Mouse (Mus musculus) lung, embryonic 15.5 days (tissue): Measurements from ENCODE around the gene Slc1a1. TPM values are rescaled to one million over a fixed set of nuclear protein-coding genes. Genes with fewer than 3 reads are reported as not detected.

Source experiments
- ATAC-seq: fragments of 200-750 bp; cut with Nextera tagmentation; 2 replicates; pipeline ENCODE4 v1.8.0; 2017; ENCODE audit warnings: moderate number of reproducible peaks, borderline replicate concordance; ENCODE audit not compliant: low FRiP score, low TSS enrichment; ENCODE audit errors: extremely low read depth
- H3K27ac ChIP-seq: fragments of 300-500 bp; sonication (generic); 2 replicates; pipeline ENCODE4 v1.5.1; 2015; ENCODE audit warnings: moderate library complexity, mild to moderate bottlenecking, inconsistent platforms
- H3K27me3 ChIP-seq: fragments of 300-500 bp; sonication (generic); 2 replicates; pipeline ENCODE4 v1.6.1; 2015; ENCODE audit warnings: inconsistent platforms
- H3K36me3 ChIP-seq: fragments of 300-500 bp; sonication (generic); 2 replicates; pipeline ENCODE4 v1.6.1; 2015; ENCODE audit warnings: inconsistent platforms
- H3K4me1 ChIP-seq: fragments of 300-500 bp; sonication (generic); 2 replicates; pipeline ENCODE4 v1.6.1; 2015; ENCODE audit warnings: inconsistent platforms
- H3K4me2 ChIP-seq: fragments of 300-500 bp; sonication (generic); 2 replicates; pipeline ENCODE4 v1.6.1; 2015; ENCODE audit warnings: inconsistent platforms, mild to moderate bottlenecking, moderate library complexity
- H3K4me3 ChIP-seq: fragments of 300-500 bp; sonication (generic); 2 replicates; pipeline ENCODE4 v1.5.1; 2015; ENCODE audit warnings: mild to moderate bottlenecking, inconsistent platforms
- H3K9ac ChIP-seq: fragments of 300-500 bp; sonication (generic); 2 replicates; pipeline ENCODE4 v1.6.1; 2015; ENCODE audit warnings: inconsistent platforms
- H3K9me3 ChIP-seq: fragments of 300-500 bp; sonication (generic); 2 replicates; pipeline ENCODE4 v1.6.1; 2016; ENCODE audit warnings: inconsistent platforms
- WGBS: fragments of 180-500 bp; shearing (Covaris S2); methylation state at CpG from one replicate; pipeline ENCODE4 v1.1.7; 2015; 5-methylcytosine and 5-hydroxymethylcytosine counted together
- polyA plus RNA-seq: library from polyadenylated mRNA; unstranded; fragments of >200 nt; fragmentation: Nextera tagmentation; extraction: Ambion mirVana; gene quantifications from 2 replicates; pipeline ENCODE4 v1.2.1, GENCODE M21; 2015

The Slc1a1 gene
- polyA plus RNA-seq, 1 experiment from 2014 or later: 5.1 TPM

DNA sequence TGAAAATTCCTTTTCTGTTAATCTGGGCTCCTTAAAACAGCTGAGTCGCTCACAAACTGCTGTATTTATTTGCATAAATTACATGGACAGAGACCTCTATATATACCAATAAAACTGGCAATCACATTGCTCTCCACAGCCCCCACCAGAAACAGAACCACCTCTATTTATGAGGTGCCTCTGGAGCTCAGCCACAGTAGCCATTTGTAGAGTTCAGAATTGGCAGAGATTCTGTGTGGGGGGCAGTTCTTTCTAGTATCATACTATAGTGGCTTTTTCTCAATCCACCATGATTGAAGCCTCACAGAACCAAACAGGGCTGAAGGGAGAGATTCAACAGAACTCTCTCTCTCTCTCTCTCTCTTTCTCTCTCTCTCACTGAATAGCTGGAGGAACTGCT, 61.8 kb downstream of the Slc1a1 start:
- Histone ChIP-seq H3K27ac (no peak overlapping the region), H3K9me3 (no peaks in the 10 kb centered on the region), H3K4me1 (no peaks in the 10 kb centered on the region), H3K27me3 (no peaks in the 10 kb centered on the region), H3K36me3 (no peaks in the 10 kb centered on the region), H3K9ac (no peak overlapping the region), H3K4me3 (no peak overlapping the region), H3K4me2 (no peak overlapping the region)
- WGBS: 50% methylated on average over 1 of the region's 1 CpGs
- ATAC-seq: no peak; the same call in 1 of the 2 replicates

DNA sequence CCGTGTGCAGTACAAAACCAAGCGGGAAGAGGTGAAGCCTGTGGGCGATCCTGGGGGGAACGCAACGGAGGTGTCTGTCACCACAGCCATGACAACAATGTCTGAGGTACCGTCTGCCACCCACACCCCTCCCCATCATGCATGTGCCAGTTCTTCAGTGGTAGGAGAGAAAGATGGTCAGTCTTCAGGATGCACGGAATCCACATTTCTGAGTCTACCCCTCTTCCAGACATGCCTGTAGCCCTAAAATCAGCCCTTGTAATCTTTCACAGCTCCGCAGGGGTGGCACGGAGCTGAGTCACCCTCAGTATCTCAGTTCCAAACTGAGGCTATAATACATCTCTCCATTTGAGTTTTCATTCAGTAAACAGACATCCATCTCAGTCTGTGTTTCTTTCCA, 62.6 kb downstream of the Slc1a1 start:
- H3K9me3 ChIP-seq: no peaks in the 10 kb centered on the region
- no peak overlapping the region for H3K27ac ChIP-seq
- no peak overlapping the region for H3K4me2 ChIP-seq
- no peak for ATAC-seq
- no peak overlapping the region for H3K4me3 ChIP-seq
- H3K4me1 ChIP-seq: no peaks in the 10 kb centered on the region
- H3K36me3 ChIP-seq: no peaks in the 10 kb centered on the region
- no peaks in the 10 kb centered on the region for H3K27me3 ChIP-seq
- H3K9ac ChIP-seq: no peak overlapping the region
- WGBS: 73% methylated on average over 9 of the region's 9 CpGs

DNA sequence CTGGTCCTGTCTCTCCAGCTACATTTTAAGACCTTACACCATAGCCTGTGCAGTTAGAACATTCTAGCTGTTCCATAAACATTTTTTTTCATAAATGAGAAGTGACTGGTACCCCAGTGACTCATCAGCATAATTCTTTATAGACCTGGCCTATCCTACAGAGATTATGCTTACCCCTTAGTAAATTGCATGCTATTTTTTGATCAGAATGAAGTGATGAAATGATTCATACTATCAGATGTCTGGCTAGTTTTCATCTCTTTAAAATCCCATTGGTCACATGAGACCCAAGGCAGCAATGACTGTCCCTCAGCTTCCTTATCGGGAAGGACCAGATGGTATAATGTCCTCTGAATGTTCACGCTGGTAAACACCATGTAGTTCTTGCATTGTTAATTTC, 65.9 kb downstream of the Slc1a1 start:
- Histone ChIP-seq H3K4me1 (0 out of 2 replicates have a peak, but pooled peaks cover 11% of the 10 kb centered on the region), H3K4me2 (no peak overlapping the region), H3K27ac (no peak overlapping the region), H3K27me3 (no peaks in the 10 kb centered on the region), H3K4me3 (no peak overlapping the region), H3K9ac (no peak overlapping the region), H3K36me3 (no peaks in the 10 kb centered on the region), H3K9me3 (no peaks in the 10 kb centered on the region)
- 94% methylated on average over 2 of the region's 2 CpGs for WGBS
- ATAC-seq: no peak

DNA sequence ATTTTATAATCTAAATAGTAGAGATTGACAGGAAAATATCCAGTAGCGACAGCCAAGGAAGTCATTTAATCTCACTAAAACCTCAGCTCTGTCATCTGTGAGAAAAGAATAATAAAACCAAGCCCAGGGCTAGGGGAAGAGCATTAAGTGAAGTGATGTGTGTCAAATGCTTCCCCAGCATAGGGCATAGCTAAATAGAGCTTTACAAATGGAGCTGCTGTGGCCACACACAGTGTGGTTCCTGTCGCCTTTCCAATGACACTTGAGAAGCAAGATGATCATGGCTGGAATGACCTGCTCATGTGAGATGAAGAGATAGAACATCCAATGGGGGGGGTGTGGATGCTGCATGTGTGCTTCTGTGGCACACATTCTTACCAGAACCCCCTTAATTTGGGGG, 67.3 kb downstream of the Slc1a1 start:
- 73% methylated on average over 2 of the region's 2 CpGs for WGBS
- no peak for ATAC-seq
- H3K36me3 ChIP-seq: no peaks in the 10 kb centered on the region

DNA sequence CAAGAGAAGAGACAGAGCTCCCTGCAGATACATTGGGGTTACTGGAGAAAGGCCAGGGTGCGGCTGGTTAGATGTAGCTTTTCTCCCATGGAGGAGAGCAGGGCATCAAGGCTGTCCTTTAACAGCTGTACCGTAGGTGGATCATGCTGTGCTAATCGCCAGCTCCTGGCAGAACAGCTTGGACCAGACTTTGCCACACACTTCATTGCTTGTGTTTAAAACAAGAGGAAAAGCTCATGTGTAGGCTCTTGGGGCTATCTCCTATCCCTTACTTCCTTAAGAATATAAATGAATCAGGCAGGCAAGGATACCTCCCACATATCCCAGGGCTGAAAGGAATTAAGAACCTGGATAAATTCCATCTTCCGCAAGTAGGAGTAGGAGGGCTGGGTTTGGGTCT, 68.0 kb downstream of the Slc1a1 start:
- Histone ChIP-seq H3K4me3 (no peak overlapping the region), H3K9ac (no peak overlapping the region), H3K27me3 (no peaks in the 10 kb centered on the region), H3K36me3 (no peaks in the 10 kb centered on the region), H3K27ac (no peak overlapping the region), H3K4me1 (0 out of 2 replicates have a peak, but pooled peaks cover 11% of the 10 kb centered on the region), H3K9me3 (no peaks in the 10 kb centered on the region), H3K4me2 (no peak overlapping the region)
- no peak for ATAC-seq
- 76% methylated on average over 4 of the region's 4 CpGs for WGBS

More for the DNA sequence above, 67.3 kb downstream of the Slc1a1 start:
- H3K27me3 ChIP-seq: no peaks in the 10 kb centered on the region
- H3K4me1 ChIP-seq: 0 out of 2 replicates have a peak, but pooled peaks cover 11% of the 10 kb centered on the region
- no peaks in the 10 kb centered on the region for H3K9me3 ChIP-seq
- no peak overlapping the region for H3K4me3 ChIP-seq
- H3K27ac ChIP-seq: no peak overlapping the region
- H3K4me2 ChIP-seq: no peak overlapping the region
- H3K9ac ChIP-seq: no peak overlapping the region

DNA sequence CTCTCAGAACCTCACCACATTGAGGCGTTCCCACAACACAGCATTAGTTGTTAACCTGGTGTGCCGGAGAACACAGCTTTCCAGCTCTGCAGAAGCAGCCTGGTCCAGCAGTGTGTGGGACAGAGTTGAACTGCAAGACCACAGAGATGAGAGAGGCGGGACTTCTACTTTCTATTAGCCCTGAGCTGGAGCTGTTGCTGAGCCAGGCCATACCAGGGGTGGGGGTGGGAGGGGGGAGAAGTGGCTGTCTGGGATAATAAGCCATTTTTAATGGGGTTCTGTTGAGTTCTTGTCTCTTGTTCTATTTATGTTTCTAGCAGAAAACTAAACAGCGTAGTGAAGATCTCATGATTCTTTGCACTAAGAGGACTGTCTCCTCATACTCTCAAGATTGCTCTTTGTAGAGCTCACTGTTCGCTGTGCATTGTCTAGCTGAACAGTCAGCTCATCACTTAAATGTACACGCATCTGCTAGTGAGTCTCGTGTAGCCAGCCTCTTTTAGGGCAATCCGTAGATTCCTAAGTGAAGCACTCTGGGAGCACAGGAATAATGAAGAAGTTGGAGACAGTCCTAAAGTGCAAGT, 68.8 kb downstream of the Slc1a1 start:
- Histone ChIP-seq H3K4me1 (0 out of 2 replicates have a peak, but pooled peaks cover 11% of the 10 kb centered on the region), H3K4me3 (no peak overlapping the region), H3K27me3 (no peaks in the 10 kb centered on the region), H3K27ac (peak overlapping the region; percentile 39; the same call in 1 of the 2 replicates), H3K9me3 (no peaks in the 10 kb centered on the region), H3K4me2 (no peak overlapping the region), H3K36me3 (no peaks in the 10 kb centered on the region), H3K9ac (no peak overlapping the region)
- 42% methylated on average over 8 of the region's 8 CpGs for WGBS
- peak; percentile 88 for ATAC-seq

DNA sequence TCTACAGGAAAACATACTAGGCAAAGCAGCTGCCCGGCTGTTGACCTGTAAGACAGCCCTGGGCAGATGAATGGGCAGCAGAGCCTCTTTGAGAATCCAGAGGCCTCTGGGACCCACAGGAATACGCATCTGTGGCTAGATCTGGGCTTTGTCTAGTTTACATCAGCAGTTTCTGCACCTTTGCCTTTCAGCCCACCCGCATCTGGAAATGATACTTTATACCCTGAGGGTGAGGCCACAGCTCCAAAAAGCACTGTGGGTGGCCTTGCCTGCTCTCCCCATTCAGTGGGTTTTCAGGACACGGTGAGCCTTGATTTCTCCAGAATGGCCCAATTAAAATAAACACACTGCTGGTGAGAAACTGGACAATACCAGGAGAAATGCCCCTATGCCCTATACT, 73.3 kb downstream of the Slc1a1 start:
- no peaks in the 10 kb centered on the region for H3K27me3 ChIP-seq
- H3K9ac ChIP-seq: no peak overlapping the region
- H3K36me3 ChIP-seq: no peaks in the 10 kb centered on the region
- no peak overlapping the region for H3K4me2 ChIP-seq
- H3K27ac ChIP-seq: no peak overlapping the region
- H3K4me1 ChIP-seq: 0 out of 2 replicates have a peak, but pooled peaks cover 11% of the 10 kb centered on the region
- no peak for ATAC-seq
- WGBS: 59% methylated on average over 4 of the region's 4 CpGs
- no peak overlapping the region for H3K4me3 ChIP-seq
- H3K9me3 ChIP-seq: no peaks in the 10 kb centered on the region

DNA sequence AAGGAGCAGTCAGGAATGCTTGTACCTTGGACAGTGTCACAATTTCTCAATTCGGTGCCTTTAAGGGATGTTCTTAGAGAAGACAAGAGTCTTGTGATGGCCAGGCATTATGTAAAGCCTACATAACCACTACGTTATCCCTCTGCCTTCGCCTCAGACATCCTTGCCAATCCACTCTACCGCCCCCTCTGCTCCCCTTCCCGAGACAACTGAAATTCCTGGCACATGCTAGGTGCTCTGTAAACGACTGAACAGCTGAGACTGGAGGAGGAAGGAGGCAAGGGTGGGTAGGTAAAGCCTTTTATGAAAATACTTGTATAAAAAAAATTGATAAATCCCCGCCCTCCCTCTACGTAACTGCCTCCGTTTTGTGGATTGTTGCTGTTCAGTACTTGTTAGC, 73.8 kb downstream of the Slc1a1 start:
- no peak for ATAC-seq
- Histone ChIP-seq H3K27ac (no peak overlapping the region), H3K36me3 (no peaks in the 10 kb centered on the region), H3K4me1 (0 out of 2 replicates have a peak, but pooled peaks cover 6% of the 10 kb centered on the region), H3K4me2 (no peak overlapping the region), H3K9ac (no peak overlapping the region), H3K27me3 (no peaks in the 10 kb centered on the region), H3K9me3 (no peaks in the 10 kb centered on the region), H3K4me3 (no peak overlapping the region)
- WGBS: 57% methylated on average over 9 of the region's 9 CpGs

DNA sequence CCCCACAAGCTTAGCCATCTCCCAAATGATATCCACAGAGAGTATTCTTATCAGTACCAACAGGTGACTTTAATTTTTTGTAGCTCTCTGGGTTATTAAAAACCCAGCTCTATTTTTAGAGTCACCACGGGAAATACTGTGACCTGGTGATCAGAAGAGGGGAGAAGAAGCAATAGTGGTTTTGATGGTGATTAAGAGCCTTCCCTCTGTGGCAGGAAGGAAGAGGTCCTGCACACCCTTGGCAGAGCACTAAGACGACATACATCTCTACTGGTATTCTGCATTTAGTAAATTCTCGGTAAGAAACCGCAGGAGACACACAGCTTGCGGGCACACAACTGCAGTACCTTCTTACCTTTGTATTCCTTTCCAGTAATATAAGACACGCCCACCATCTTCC, 79.7 kb downstream of the Slc1a1 start:
- 61% methylated on average over 6 of the region's 6 CpGs for WGBS
- H3K36me3 ChIP-seq: no peaks in the 10 kb centered on the region
- H3K4me3 ChIP-seq: no peak overlapping the region
- H3K9me3 ChIP-seq: no peaks in the 10 kb centered on the region
- no peak overlapping the region for H3K9ac ChIP-seq
- peaks cover 10% of the 10 kb centered on the region; the same call in 1 of the 2 replicates for H3K4me1 ChIP-seq
- H3K27me3 ChIP-seq: no peaks in the 10 kb centered on the region
- ATAC-seq: no peak
- H3K4me2 ChIP-seq: no peak overlapping the region
- no peak overlapping the region for H3K27ac ChIP-seq

DNA sequence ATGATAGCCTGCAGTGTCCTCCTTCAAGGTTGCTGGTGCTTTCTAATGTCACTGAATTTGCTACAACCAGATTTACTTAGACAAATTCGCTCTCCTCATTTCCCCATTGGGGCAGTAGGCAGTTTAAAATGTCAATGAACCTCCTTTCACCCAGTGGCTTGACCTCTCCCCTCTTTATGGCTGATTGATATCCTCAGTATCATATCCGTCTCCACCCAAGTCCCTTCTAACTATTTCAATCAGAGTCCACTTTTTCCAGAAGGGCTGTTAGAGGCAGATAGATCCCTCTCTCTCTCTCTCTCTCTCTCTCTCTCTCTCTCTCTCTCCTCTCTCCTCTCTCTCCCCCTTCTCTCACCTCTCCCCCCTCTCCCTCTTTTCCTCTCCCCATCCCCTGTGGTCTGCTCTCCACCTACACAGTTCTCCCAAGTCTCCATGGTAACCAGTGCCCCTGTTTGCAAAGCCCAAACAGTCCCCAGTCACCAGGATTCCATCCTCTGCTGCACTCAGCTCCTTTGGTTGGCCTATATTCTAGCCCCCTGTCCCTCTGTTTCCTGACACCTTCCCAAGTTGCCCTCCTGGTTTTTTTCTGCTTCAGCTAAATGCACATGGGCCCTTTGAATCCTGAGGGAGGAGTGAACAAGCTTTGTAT, 80.9 kb downstream of the Slc1a1 start:
- no peak overlapping the region for H3K4me2 ChIP-seq
- WGBS: 67% methylated on average over 2 of the region's 2 CpGs
- no peak for ATAC-seq
- no peaks in the 10 kb centered on the region for H3K36me3 ChIP-seq
- H3K4me3 ChIP-seq: no peak overlapping the region
- no peak overlapping the region for H3K9ac ChIP-seq
- no peak overlapping the region for H3K27ac ChIP-seq
- peaks cover 10% of the 10 kb centered on the region; the same call in 1 of the 2 replicates for H3K4me1 ChIP-seq
- no peaks in the 10 kb centered on the region for H3K9me3 ChIP-seq
- no peaks in the 10 kb centered on the region for H3K27me3 ChIP-seq

DNA sequence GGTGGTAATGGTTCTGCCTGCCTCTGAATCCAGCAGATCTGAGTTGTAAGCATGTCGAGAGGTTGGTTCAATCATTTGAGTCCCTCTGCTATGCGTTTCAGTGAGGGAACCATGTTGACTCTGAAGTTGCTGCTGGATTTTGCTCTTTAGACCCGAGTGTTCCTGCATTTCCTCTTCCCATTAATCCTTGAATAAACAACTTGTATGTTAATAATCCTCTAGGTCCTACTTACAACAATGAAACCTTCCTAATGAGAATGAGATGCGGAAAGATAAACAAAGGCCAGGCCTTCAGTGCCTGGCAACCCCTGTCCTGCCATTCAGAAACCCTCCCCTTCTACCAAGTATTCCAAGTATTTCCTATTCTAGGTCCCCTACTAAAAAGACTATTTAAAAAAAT, 81.6 kb downstream of the Slc1a1 start:
- H3K4me1 ChIP-seq: peaks cover 10% of the 10 kb centered on the region; the same call in 1 of the 2 replicates
- H3K9ac ChIP-seq: no peak overlapping the region
- 24% methylated on average over 4 of the region's 4 CpGs for whole genome bisulfite sequencing
- H3K27ac ChIP-seq: no peak overlapping the region
- H3K36me3 ChIP-seq: no peaks in the 10 kb centered on the region
- no peak for ATAC-seq
- H3K4me2 ChIP-seq: no peak overlapping the region
- H3K27me3 ChIP-seq: no peaks in the 10 kb centered on the region
- H3K9me3 ChIP-seq: no peaks in the 10 kb centered on the region
- H3K4me3 ChIP-seq: no peak overlapping the region

DNA sequence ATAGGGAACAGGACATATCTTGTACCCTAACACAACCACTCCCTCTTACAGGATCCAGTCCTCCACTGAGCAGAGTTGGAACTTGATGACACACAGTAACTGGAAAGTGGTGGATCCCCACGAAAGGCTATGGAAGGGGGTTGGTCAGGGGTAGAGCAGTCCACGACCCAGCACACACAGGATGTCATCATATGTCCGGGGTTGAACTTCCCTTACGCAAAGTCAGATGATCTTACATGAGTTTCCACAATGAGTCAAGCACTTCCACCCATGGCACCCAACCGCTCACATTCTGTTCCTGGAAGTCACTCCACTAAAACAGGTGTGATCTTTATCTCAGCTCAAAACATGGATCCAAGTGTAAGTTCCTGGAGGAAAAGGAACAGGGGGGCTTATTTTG, 83.0 kb downstream of the Slc1a1 start:
- Histone ChIP-seq H3K9me3 (no peaks in the 10 kb centered on the region), H3K9ac (no peak overlapping the region), H3K4me2 (no peak overlapping the region), H3K27ac (no peak overlapping the region), H3K27me3 (no peaks in the 10 kb centered on the region), H3K36me3 (no peaks in the 10 kb centered on the region), H3K4me3 (no peak overlapping the region), H3K4me1 (peaks cover 10% of the 10 kb centered on the region; the same call in 1 of the 2 replicates)
- 87% methylated on average over 5 of the region's 5 CpGs for WGBS
- ATAC-seq: no peak
